Mouse (Mus musculus) A20 (cell line): ENCODE measurements at regions not wholly inside any gene's neighbourhood (a gene's known extent, or its start where the extent isn't known, plus 50 kb on each side); places are given as distances from the start of the nearest gene placed in this dataset.

Experiments
- DNase-seq: peaks from one replicate; pipeline ENCODE4 v3.0.0-alpha.2; 2011; ENCODE audit warnings: low read depth, low spot score

DNA sequence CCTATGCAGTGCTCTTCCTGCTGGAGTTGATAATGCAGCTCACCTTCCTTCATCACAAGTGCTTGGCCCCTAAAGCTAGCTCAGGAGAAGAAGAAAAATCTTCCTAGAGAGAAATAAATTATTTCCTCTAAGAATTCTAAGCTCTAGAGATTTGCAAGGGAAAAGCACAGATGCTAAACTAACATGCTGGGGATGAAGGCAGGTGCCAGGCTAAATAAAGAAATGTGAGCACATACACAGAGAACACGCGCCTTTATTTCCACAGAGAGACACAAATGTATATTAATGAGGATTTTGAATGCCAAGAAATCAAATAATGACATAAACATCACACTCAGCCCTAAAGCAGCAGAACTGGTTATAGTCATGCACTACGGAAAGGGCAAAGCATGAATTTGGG lies 229.5 kb upstream of the Mamld1 start:
- DNase-seq: no peak

DNA sequence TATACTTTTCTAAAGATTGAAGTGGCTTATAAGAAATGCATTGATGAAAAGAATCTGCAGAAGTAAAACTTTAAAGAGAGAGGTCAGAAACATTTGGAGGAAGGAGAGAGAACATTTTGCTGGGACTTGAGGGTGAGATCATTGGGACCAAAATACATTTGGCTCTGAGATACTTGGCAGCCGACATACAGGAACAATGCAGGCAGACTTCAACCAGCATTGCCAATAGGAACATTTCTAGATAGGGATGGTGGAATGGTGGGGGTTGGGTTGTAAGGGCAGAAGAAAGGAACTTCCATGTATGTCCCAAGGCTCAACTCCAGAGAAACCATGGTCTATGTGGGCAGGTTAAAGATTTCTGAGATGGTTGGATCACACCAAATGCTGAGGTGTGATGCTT lies 232.3 kb upstream of the Mamld1 start:
- DNase-seq: no peak

GRCm38 (mm10) chrX:70816662-70817061 lies 233.4 kb upstream of the Mamld1 start:
- no peak for DNase-seq

- DNase-seq: no peak
Observed at GRCm38 (mm10) chrX:70791796-70792195, 258.3 kb upstream of the Mamld1 start.

GRCm38 (mm10) chrX:70762862-70763261 lies 285.9 kb upstream of the Tmem185a start:
- no peak for DNase-seq

GRCm38 (mm10) chrX:70713004-70713604 lies 236.1 kb upstream of the Tmem185a start:
- peak; percentile 0 for DNase-seq

DNA sequence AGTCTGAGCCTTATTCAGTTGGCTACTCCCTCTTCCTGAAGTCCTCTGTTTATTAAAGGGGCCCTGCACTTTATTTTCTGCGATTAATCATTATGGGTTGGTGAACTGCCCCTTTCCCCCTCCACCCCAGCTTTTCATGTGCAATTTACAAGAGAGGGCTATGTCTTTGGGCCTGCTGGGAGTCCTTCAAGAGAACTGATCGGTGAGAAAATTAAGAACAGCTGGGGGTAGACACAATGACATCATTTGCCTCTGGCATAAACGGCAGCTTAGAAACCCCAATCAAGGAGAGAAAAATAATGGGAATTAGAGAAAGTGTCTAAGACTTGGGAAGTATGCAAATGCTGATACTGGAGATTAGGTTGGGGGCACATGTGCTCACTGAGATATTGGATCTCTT lies 205.2 kb upstream of the Tmem185a start:
- DNase-seq: no peak

- no peak for DNase-seq
Observed at GRCm38 (mm10) chrX:70667092-70667491, 190.1 kb upstream of the Tmem185a start.
